Mouse (Mus musculus) urinary bladder, postnatal 10 days (tissue): ENCODE results near the gene Gpr173.
"Not testable (repeated sequence)": the region's sequence is repeated elsewhere in the genome, so short reads cannot be mapped to it uniquely, and the experiment has no call there.

Experiments
- DNase-seq: peaks from one replicate; pipeline ENCODE4 v3.0.0; 2022; ENCODE audit warnings: low spot score

Gene Gpr173

DNA sequence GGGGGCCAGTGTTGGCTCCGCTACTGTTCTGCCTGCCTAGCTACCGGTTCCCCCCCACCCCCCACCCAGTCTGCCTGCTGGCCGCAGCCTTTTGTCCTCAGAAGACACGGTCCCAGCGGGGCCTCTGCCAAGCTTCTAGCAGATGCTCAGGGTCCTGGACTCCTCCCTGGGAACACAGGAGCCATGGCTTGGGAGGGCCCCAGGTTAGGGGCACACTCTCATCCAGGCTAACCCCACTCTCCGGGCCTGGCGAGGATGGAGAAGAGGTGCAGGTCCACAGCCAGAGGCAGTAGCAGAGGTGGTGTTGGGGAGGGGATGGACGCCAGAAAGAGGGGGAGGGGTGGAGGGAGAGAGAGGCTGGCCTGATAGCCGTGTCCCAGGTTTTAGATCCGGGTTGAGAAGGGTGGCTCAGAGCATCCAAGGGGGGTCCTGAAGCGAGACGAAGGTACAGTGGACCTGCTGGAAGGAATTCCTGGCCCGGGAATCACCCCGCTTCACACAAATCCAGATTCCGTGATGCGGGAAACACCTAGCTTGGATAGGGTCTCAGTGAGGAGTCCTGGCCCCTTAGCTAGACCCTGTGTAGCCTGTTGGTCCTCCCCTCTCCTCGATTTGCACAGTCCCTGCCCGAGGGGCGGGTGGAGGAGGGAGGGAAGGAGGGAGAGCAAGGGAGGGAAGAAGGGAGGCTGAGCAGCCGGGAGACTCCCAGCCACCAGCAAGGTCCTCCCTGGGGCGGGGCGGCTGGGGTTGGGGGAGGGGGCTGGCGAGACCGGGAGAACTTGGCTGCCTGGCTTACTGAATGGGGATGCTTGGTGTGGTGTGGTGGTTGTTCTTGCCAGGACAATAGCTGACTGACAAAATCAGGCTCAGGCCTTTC is at the start of gene Gpr173:
Gpr173 (minus strand) TSS at position 308 of the 877 bp plus-strand sequence.
- DNase-seq, result no peak

DNA sequence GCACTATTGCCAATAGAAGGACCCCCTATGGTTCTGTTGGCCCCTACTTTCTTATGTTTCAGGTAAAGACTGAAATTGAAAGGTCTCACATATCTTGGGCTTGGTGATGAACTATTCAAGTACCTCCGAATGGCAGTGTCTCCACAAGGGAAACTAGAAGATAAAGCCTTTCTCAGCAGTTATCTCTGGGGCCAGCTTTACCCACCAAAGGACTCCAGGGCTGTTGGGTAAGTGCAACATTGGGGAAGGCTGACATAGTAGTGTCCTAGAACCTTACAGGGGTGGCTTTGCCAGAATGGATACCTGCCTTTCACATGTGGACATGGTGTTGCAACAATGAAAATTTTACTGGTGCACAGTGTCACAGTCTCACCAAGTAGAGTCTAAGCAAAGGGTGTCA is 34.7 kb upstream of the Gpr173 start:
- no peak for DNase-seq

- DNase-seq, result no peak
Observed at GRCm38 (mm10) chrX:152400096-152400495, 31.6 kb upstream of the Gpr173 start.

- DNase-seq, result no peak
Observed at GRCm38 (mm10) chrX:152368054-152368396, 479 bp downstream of the Gpr173 start.

- no peak for DNase-seq
Observed at GRCm38 (mm10) chrX:152366418-152366817, 2.1 kb downstream of the Gpr173 start.

- DNase-seq, result no peak
Observed at GRCm38 (mm10) chrX:152352553-152353153, 15.9 kb downstream of the Gpr173 start.

GRCm38 (mm10) chrX:152347041-152347440 is 21.5 kb downstream of the Gpr173 start:
- no peak for DNase-seq

DNA sequence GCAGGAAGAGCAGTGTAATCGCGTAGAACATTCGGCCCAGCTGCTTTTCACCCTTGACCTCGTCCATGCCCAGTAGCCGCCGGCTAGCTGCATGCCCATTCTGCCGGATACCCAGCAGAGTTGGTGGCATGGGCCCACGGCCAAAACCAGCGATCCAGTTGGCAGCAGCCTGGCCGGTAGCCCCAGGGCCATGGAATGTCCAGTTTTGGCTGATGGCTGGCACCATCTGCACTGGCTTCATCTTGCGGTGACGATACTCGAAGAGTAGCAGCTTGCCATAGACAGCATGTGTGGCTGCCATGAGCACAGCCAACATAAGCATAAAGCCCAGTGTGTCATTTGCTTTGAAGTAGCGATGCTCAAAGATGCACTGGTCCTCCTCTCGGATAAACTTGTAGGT is 21.9 kb downstream of the Gpr173 start:
- DNase-seq, result no peak

DNA sequence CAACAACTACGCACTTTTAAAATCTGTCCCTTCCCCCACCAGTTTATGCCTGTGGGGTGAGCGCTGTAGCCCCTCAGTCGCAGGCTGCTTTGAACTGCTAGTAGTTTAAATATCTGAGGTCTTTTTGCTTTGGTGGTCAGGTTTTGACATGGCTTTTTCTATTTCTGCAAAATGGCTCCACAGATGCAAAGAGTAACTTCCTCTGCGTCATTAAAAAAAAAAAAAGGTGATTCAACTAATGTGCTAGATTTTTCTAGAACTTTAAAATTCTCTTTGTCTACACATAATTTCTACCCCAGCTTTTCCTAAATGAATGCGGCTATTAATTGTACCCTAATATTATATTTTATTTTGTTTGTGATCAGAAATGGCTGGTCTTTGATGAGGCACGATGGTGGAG is 25.6 kb downstream of the Gpr173 start:
- DNase-seq, result no peak

DNA sequence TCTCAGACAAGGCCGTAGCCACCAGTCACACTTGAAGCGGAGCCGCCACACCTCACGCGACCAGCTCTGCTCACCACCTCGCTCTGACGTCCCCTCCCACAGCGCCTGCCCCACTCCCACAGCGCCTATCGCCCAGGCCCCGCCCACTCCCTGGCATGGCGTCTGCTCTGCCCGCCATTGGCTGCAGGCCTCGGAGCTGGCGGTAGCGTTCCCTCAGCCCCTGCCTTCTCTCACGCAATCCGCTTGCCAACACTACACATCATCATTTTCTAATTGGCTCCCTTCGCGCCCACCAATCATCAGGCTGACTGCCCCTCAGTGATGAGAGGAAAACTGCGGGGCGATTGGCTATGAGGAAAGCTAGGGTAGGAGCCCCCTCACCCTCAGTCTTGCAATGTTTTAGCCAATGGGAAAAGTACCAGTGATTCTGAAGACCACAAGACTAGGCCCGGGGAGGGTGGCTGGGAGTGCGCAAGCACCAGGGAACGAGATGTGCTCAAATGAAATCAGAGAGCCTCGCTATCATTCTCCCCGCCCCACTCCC is 26.1 kb downstream of the Gpr173 start, which contains the start of gene Tspyl2:
Tspyl2 (minus strand) TSS at position 68 of the 544 bp plus-strand sequence.
- DNase-seq, result peak; percentile 54

- DNase-seq, result no peak
Observed at GRCm38 (mm10) chrX:152341496-152341895, 27.0 kb downstream of the Gpr173 start.

DNA sequence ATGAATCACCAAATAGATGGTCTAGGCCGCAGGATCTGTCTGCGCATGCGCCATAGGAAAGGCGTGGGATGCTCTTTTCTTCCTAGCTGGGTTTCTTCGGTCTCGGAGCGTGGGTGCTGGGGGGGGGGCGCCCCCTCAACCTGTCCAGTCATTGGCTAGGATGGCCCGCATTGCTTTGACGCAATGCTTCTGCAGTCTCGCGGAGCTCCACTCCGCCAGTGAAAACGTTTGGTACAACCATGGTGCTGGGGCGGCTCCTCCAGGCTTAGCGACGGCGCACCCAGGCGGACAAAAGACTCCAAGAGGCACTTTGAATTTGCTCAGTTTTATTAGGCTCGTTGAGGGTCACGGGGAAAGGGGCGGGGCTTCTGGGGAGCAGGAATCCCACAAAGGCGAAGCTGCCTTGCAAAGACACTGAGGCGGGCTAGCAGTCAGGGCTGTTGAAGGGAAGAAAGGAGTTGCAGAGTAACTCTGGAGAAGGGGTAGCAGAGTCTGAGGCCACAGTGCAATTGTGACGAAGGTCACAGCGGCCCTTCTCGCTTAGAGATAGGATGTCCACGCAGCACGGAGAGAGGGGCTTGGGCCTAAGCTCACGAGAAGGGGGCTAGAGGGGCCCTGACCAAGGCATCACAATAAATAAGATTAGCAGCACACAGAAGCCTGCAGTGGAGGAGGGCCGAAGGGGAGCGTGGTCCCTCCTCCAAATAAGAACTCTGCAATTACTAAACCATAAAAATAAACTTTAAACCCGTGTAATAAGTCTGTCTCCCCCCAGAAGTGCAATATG is 31.8 kb downstream of the Gpr173 start:
- DNase-seq, result peak; percentile 48

DNA sequence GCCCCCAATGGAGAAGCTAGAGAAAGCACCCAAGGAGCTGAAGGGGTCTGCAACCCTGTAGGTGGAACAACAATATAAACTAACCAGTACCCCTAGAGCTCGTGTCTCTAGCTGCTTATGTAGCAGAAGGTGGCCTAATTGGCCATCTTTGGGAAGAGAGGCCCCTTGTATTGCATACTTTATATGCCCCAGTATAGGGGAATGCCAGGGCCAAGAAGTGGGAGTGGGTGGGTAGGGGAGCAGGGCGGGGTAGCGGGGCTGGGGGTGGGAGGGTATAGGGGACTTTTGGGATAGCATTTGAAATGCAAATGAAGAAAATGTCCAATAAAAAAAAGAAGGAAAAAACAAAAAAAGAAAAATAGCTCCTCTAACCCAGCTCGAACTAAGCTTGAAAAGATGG is 32.4 kb downstream of the Gpr173 start:
- not testable (repeated sequence) for DNase-seq

GRCm38 (mm10) chrX:152329400-152329799 is 39.1 kb downstream of the Gpr173 start:
- DNase-seq, result not testable (repeated sequence)

- DNase-seq, result no peak
Observed at GRCm38 (mm10) chrX:152327689-152328052, 40.8 kb downstream of the Gpr173 start.

GRCm38 (mm10) chrX:152326996-152327688 is 41.4 kb downstream of the Gpr173 start, which contains the start of gene Kantr:
TSS of gene Kantr (minus strand) at chrX:152327495.
- DNase-seq, result no peak

DNA sequence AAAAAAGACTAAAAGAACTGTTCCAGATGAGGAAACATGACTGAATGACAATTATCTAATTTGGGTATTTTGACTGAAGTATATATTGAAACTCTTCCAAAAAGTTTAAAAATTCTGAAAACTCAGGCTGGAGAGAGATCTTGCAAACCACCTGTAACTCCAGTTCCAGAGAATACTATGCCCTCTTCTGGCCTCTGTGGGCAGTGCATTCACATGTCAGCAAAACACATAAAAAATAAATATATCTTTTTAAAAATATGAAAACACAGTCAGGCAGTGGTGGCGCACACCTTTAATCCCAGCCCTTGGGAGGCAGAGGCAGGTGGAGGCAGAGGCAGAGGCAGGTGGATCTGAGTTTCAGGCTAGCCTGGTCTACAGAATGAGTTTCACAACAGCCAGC is 44.9 kb downstream of the Gpr173 start:
- no peak for DNase-seq

GRCm38 (mm10) chrX:152322776-152323175 is 45.7 kb downstream of the Gpr173 start:
- no peak for DNase-seq

DNA sequence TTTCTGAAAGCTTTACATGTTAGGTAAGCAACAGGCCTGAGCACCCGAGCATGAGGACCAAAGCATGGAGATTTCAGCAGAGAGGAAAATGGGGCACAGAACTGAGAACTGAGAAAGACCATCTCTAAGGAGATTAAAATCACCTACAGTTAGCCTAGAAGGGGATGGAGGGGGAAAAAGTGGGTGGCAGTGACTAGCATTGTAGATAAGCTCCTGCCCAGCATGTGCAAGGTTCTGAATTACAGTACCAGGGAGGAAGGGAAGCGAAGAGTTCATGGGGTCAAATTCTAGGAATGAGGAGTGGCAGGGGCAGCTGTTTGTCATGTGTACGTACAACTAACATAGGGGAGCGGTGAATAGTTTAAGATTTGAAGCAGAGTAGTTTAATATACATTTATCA is 48.0 kb downstream of the Gpr173 start:
- DNase-seq, result no peak

DNA sequence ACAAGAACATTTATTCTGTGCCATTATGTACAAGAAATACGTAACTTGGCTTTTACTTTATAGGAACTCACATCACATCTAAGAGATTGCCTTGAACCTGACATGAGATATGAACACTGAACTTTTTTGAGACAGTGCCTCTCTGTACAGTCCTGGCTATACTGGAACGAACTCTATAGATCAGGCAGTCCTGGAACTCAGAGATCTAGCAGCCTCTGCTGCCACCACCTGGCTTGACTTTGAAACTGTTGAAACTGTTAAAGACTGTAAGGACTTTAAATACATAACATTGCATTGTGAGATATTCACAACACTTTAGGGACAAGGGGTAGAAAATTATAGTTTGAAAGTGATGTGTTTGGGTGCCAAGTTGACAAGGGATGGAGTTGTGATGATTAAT is 60.6 kb downstream of the Gpr173 start:
- no peak for DNase-seq

- no peak for DNase-seq
Observed at GRCm38 (mm10) chrX:152307371-152307770, 61.1 kb downstream of the Gpr173 start.

- DNase-seq, result no peak
Observed at GRCm38 (mm10) chrX:152306224-152306623, 62.3 kb downstream of the Gpr173 start.
